Mouse (Mus musculus) thymus, adult 2 months (tissue): ENCODE results near the gene Cacng3. TPM values are rescaled to one million over a fixed set of nuclear protein-coding genes. Genes with fewer than 3 reads are reported as not detected.

Experiments
- DNase-seq: peaks from one replicate; pipeline ENCODE4 v3.0.0; 2021
- H3K27ac ChIP-seq: fragments of 200-500 bp; 2 replicates; pipeline ENCODE4 v1.5.1; 2012; ENCODE audit warnings: low read length, control low read depth; ENCODE audit not compliant: control insufficient read depth, insufficient read depth
- H3K27me3 ChIP-seq: fragments of 200-500 bp; 2 replicates; pipeline ENCODE4 v1.6.1; 2012; ENCODE audit warnings: mild to moderate bottlenecking, low read length, moderate library complexity, mixed read lengths; ENCODE audit not compliant: control insufficient read depth, insufficient read depth
- H3K36me3 ChIP-seq: fragments of 200-500 bp; 2 replicates; pipeline ENCODE4 v1.6.1; 2012; ENCODE audit warnings: mild to moderate bottlenecking, low read length, moderate library complexity; ENCODE audit not compliant: control insufficient read depth, insufficient read depth
- H3K4me1 ChIP-seq: fragments of 200-500 bp; replicated peaks from 2 replicates; pipeline ENCODE4 v1.6.1; 2012; ENCODE audit warnings: low read length; ENCODE audit not compliant: control insufficient read depth, insufficient read depth
- H3K4me3 ChIP-seq: fragments of 200-500 bp; 2 replicates; pipeline ENCODE4 v1.5.1; 2012; ENCODE audit warnings: mild to moderate bottlenecking, low read length, control low read depth, moderate library complexity; ENCODE audit not compliant: control insufficient read depth, insufficient read depth
- CTCF ChIP-seq: fragments of 200-500 bp; IDR thresholded peaks from 2 replicates; pipeline ENCODE4 v1.5.1; 2012; ENCODE audit warnings: mild to moderate bottlenecking, control low read depth, low read length, moderate library complexity, borderline replicate concordance; ENCODE audit not compliant: control insufficient read depth, poor library complexity, insufficient read depth; ENCODE audit errors: extremely low read depth
- POLR2A ChIP-seq: fragments of 200-500 bp; IDR thresholded peaks from 2 replicates; pipeline ENCODE4 v1.6.1; 2012; ENCODE audit warnings: mild to moderate bottlenecking, low read length, control low read depth, moderate library complexity; ENCODE audit not compliant: control insufficient read depth, poor library complexity, insufficient read depth; ENCODE audit errors: extremely low read depth
- WGBS: fragments of 180-500 bp; shearing (Covaris S2); methylation state at CpG from one replicate; pipeline ENCODE4 v1.1.7; 2018; 5-methylcytosine and 5-hydroxymethylcytosine counted together
- polyA plus RNA-seq: library from polyadenylated mRNA; depleted of rRNA; stranded (reverse); fragments of >200 nt; gene quantifications from 2 replicates; pipeline ENCODE4 v1.2.3, GENCODE M21; 2012

The Cacng3 gene
- polyA plus RNA-seq, 1 experiment, result not detected

DNA sequence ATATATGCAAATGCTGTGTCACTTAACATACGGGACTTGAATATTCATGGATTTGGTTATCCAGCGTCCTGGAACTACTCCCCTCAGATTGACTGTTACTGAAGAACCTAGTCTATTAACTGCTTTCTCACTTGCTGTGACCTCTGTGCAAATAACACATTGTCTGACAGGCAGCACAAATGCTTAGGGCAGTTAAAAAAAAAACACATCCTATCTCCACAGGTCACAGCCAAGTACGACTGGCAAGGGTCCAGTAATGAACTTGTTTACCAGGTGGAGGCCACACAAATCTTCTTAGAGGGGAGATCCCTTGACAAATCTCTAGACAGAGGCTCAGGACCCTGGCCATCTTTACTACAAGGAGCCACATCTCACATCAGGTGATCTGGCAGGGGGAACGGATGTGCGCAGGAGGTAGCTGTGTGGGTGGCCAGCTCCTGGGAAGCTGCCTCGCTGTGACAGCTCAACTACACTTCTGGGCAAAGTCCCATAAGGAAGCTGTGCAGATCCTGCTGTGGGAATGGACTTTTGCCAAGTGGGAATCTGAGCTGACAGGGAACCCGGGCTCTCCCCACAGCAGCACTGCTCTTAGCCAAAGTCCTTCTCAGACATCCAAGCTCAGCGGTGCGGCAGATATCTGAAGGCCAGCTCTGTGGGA lies 133.7 kb downstream of the Cacng3 start:
- WGBS, result 89% methylated on average over 9 of the region's 9 CpGs
- no peak overlapping the region for H3K4me3 ChIP-seq
- DNase-seq, result no peak
- TF ChIP-seq CTCF (no peak), POLR2A (no peak)
- no peaks in the 10 kb centered on the region for H3K4me1 ChIP-seq
- no peaks in the 10 kb centered on the region for H3K36me3 ChIP-seq
- no peak overlapping the region for H3K27ac ChIP-seq
- H3K27me3 ChIP-seq, result no peaks in the 10 kb centered on the region

DNA sequence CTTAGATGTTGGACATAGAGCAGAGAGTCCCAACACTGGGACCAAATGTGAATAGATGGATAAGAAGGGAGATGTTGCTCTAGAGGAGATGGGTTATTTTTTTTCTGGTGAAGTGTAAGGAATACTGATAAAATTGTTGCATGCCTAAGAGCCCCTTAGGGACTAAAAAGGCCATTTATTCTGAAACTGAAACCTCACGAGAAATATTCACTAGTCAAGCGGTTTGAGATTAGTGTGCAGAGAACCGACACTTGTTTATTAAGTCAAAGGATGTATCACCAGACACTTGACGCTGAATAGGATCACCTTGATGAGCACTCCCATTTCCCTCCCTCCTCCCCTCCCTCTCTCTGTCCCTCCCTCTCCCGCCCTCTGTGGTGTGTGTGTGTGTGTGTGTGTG lies 136.2 kb downstream of the Cacng3 start:
- Histone ChIP-seq H3K27ac (no peak overlapping the region), H3K4me3 (no peak overlapping the region), H3K27me3 (no peaks in the 10 kb centered on the region), H3K4me1 (no peaks in the 10 kb centered on the region), H3K36me3 (no peaks in the 10 kb centered on the region)
- TF ChIP-seq CTCF, result no peak
- TF ChIP-seq POLR2A, result no peak
- WGBS, result 82% methylated on average over 5 of the region's 5 CpGs
- DNase-seq, result no peak

- DNase-seq, result no peak
- no peak overlapping the region for H3K27ac ChIP-seq
- TF ChIP-seq CTCF, result no peak
- no peak for TF ChIP-seq POLR2A
- H3K36me3 ChIP-seq, result no peaks in the 10 kb centered on the region
- H3K27me3 ChIP-seq, result no peaks in the 10 kb centered on the region
- WGBS, result 7% methylated on average over 1 of the region's 1 CpGs
- H3K4me1 ChIP-seq, result no peaks in the 10 kb centered on the region
- no peak overlapping the region for H3K4me3 ChIP-seq
Observed at GRCm38 (mm10) chr7:122813724-122814123, 143.4 kb downstream of the Cacng3 start.

GRCm38 (mm10) chr7:122817565-122817964 lies 147.3 kb downstream of the Cacng3 start:
- Histone ChIP-seq H3K27ac (no peak overlapping the region), H3K27me3 (no peaks in the 10 kb centered on the region), H3K4me3 (no peak overlapping the region), H3K36me3 (no peaks in the 10 kb centered on the region), H3K4me1 (no peaks in the 10 kb centered on the region)
- DNase-seq, result no peak
- 67% methylated on average over 7 of the region's 7 CpGs for WGBS
- TF ChIP-seq POLR2A, result no peak
- no peak for TF ChIP-seq CTCF
